Mouse (Mus musculus) adrenal gland, postnatal 4 days (tissue): ENCODE measurements around the gene Fbxl17. TPM values are rescaled to one million over a fixed set of nuclear protein-coding genes. Genes with fewer than 3 reads are reported as not detected.

Experiments used
- DNase-seq, 2 experiments: peaks; one replicate each; pipeline ENCODE4 v3.0.0; 2021 to 2022; ENCODE audit warnings: low spot score in 2 of 2, mixed read lengths in 2 of 2
- total RNA-seq, 2 experiments: library from RNA; stranded (reverse); gene quantifications; 2 replicates each; pipeline ENCODE4 v1.2.3; 2021

Fbxl17 gene
- total RNA-seq, 2 experiments from 2014 or later: 40.3 to 44.5 TPM

DNA sequence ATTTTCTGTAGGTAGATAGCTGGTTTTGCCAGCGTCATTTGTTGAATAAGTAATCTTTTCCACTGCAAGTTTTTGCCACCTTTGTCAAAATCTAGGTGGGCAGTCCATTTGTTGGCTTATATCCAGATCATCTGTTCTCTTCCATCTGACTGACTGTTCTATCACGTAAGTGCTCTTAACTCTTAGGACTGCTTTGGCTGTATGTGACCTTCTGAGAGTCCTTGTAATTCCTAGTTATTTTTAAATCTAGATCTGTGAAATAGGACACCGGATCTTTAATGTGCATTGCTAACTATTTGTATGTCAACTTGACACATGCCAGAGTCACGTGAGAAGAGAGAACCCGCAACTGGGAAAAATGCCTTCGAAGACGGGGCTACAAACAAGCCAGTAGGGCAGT, 37.3 kb downstream of the Fbxl17 start:
- DNase-seq: no peak

DNA sequence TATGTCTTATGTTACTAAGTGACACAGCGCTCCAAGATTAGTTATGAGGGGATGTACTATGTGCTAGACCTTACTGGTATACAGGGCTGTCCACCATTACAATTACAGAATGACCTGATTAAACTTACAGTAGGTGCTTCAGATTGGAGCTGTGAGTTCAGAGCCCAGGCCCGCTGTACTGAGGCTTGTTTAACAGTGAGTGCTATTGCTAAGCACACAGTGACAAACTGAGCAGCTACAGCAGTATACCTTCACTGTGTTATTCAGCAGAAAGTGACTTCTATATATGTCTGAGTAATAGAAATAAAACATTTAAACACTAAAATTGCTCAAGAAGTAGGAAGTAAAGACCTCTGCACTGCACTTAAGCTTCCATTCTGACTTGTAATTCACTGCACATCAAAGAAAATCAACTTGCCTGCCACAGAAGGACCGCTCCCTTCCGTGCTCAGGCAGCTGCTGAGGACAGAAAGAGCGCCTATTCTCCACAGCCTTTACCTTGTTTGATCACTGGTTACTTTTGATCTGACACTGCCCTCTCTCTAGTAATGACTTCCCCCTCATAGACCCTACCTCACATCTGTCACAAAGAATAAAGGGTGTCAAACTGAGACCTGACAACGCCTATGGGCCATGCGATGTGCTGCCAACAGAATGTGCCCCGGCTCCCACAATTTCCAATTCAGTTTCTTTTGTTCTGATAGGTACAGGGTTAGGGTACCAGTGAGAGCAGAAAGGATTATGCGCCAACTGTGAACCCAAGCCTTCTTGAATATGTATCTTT, 39.9 kb downstream of the Fbxl17 start:
- no peak for DNase-seq

DNA sequence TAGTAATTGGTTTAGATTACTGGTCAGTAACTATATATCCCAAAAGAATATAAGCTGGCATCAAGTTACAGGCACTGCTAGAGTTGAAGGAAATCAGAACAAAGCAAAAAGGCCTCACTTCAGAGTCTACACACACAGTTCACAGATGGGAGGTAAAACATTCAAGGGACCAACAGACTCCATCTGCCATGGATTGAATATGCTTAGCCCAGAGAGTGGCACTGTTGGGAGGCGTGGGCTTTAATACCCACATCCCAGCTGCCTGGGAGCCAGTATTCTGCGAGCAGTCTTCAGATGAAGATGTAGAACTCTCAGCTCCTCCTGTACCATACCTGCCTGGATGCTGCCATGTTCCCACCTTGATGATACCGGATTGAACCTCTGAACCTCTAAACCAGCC, 41.8 kb downstream of the Fbxl17 start:
- DNase-seq: no peak

DNA sequence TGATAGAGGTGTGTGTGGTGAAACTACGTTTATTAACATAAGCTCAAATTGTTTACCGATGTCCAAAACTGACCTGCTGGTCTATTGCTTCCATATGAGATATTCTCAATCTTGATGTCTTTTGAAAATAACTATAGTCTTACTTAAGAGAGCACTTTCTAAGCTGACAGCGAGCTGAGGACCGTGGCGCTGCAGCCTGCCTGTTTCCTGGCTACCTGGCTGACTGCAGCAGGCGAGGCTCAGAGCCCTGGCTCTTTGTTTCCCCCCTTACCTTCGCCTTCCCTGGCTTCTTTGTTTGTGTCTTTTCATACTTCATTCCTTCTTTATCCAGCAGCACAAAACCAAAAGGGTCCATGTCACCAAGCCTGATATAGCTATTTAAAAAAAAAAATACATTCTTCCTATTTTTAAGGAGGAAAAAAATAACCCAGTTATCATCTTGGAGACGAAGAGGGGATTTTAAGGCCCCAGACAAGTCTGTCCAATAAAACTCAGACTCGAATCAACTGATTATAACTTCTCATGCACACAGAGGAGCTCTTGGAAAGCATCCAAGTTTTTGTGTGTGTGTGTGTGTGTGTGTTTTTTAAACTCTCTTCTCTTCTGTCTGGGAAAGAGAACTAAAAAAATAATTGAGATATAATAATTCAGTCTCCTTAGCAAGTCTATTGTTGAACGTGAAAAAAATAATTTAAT, 48.4 kb downstream of the Fbxl17 start:
- DNase-seq: no peak

DNA sequence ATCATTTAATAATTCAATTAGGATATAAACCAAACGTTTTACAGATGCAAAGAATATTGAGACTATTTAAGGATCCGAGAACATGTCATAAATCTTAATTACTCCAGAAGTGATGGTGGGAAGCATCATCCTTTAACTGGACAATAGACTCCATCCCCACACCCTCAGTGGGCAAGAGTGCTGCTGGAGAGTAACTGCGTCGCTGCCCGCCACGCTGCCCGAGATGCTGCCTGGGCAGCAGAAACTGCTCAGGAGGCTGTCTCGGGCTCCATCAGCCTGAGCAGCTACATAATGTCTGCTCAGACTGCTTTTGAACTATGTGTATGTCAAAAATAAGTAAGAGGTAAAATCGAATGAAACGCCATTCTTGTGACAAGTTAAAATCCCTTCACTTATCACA, 52.1 kb downstream of the Fbxl17 start:
- no peak for DNase-seq

DNA sequence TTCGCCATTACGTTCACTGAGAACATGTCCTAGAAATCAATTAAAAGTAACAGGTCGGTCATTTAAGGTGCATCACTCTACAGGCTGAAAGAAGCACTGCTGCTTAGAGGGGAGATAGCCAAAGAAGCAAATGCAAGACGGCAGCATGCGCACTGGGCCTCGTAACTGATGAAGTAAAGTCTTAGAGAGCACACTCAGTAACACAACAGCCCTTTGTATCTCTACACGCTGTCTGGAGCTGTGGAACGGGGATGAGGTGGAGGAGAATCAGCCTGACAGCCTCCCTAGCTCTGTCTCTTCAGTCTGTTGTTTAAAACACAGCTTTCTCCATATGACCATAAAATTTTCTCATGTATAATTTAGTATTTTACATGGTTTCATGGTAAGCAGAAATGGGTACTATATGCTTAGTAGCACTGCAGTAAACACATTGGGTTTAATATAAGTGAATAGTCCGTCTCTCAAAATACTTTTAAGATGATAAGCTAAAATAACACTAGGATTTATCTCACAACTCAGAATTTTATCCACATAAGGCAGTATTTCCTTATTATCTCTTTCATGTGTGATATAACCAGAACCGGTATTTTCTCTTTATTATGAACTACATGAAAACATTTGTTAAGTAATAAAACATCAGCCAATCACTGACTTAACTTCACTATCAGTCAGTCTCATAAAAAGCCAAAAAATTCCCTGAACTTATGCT, 52.7 kb downstream of the Fbxl17 start:
- DNase-seq: no peak

DNA sequence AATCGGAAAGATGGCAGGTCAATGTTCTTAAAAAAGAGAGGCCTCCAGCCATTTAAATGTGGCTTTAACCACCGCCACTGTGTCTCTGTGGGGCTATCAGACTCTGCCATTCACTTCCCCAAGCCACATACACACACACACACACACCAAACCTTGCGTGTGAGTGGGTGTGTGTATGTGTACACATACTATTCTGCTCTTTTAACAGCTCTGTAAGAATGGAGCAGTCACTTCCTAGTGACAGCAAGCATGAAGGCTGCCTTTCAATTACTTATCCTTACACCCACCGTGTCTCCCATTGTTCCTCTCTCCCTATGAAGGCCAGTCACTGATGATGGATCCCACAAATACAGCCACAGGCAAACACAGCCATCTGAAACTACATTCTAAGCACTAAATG, 54.6 kb downstream of the Fbxl17 start:
- no peak for DNase-seq

DNA sequence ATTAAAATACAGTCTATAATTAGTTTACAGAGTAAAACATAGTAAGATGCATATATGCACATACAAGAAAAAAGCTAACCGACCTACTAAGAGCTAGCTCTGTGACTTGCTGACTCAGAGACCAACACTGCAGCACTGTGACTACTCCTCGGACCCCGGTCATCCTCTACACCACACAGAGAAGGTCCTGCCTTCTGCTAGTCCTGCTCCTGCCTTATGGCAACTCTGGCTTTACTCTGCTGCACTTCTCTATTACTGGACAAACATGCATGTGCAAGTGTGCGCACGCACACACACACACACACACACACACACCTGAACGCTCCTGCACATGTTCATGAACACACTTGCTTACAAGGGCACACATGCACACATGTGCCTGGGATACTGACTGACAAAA, 62.4 kb downstream of the Fbxl17 start:
- no peak for DNase-seq

DNA sequence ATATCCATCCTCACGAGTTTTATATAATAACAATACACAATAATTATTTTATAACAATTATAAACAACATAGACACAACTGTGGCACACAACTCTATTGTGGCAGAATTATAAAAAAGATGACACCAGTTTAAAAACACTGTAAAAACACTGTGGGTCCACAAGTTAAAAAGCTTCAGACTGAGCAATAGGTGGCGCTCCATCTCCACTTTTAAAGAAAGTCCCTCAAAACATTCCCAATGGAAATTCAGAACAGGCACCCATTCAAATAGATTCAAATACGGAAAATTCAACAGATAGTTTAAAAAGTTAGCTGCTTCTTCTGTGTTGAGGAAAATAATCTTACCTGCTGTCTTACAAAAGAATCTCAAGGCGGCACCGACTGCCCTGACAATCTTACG, 65.7 kb downstream of the Fbxl17 start:
- DNase-seq: no peak

DNA sequence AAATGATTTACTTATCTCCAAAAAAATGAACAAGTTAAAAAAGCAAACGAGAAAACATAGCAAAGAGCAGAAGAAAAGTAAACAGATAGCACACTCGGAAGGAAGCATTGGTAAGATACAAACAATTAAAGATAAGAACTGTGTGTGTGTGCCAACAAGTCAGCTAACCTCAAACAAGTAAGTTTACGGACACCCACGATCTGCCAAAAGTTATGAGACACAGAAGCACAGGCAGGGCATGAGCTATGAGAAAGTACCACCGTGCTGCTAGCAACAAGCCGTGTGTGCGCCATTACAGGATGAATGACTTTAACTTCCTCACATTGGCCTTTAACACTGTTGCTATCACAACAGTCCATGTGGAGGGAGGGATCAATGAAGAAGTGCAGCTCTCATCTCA, 68.2 kb downstream of the Fbxl17 start:
- no peak for DNase-seq

DNA sequence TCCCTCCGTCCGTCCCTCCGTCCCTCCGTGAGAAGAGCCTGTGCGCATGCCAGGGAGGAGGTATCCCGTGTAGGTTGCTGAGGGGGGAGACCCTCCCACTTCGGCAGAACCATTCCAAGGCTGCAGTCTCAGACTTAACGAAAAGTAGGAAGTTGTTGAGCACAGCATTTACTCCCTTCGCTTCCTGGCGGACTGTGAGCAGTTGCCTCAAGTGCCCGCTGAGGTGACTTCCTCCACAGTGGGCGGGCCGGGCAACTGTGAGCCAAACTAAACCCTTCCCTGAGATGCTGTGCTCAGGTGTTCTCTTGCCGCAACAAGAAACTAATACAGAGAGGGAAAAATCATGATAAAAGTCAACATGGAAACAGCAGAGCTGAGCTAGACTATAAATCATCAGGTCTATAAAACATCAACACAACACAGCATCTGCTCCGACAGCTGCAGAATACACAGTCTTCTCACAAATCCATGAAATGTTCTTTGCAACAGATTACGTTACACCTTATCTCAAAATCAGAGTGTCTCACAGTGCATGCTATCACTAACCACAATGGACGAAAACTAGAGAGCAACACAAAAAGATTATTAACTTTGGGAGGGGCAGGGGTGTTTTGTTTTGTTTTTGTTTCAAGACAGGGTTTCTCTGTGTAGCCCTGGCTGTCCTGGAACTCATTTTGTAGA, 69.3 kb downstream of the Fbxl17 start:
- no peak for DNase-seq

DNA sequence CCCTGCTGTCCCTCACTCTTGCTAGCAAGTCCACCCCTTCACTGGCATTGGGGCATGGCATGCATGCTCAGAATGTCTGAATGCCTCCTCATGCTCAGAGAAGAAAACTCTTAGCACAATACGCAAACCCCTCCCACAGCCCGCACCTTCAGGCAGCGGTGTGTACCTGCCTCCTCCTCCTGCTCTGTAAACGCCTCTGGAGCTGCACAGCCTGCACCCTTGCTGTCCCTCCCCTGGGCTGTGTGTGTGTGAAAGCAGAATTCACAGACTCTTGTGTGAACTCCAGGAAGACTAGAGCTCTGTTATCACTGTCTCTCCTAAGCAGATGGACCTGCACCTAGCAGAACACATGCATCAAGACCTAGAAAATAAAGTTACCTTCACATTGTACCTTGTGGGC, 76.0 kb downstream of the Fbxl17 start:
- no peak for DNase-seq

DNA sequence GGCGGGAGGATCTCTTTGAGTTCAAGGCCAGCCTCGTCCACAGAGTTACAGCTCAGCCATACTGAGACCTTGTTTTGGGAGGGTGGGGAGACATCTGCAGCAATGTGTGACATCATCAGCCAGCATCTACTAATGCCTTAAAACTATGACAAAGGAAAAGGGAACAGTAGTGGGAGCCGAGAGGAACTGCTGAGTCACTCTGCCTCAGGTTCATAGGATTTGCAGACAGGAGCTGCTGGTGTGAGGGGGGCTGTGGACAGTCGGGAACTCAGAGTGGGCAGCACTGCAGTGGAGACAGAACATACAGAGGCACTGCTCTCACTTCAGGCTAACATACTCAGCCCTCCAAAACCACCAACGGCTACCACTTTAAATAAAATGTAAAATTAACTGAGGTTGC, 77.1 kb downstream of the Fbxl17 start:
- no peak for DNase-seq

DNA sequence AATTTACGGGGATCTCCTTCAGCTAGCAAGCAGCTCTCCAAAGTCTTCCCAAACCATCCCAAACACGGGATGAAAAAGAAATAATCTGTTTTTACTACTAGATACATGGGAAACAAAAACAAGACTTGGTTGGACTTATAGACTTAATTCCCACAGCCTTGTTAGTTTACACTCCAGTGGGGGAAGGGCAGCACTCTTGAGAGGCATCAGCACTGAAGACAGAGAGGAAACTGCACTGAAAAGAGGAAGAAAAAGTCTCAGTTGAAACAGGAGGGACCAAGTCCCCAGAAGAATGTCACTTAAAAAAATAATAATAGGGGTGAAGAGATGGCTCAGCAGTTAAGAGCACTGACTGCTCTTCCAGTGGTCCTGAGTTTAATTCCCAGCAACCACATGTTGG, 78.0 kb downstream of the Fbxl17 start:
- DNase-seq: no peak

DNA sequence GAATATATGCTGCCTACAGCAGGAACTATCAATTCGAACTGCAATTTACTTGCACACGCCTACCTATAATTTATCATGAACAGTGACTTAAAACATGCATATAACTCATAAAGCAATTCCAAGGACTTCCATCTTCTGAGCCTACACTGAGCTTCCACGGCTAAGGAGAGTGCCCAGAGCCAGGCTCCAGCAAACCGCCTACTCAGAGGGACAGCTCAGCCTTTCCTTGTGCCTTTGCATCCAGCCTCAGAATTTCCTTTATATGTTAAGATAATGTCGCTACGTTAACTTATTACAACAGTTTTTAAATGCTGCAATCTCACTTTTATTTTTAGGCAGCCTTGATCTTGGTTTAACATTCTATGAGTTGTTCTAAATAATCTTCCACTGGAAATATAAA, 80.3 kb downstream of the Fbxl17 start:
- no peak for DNase-seq

DNA sequence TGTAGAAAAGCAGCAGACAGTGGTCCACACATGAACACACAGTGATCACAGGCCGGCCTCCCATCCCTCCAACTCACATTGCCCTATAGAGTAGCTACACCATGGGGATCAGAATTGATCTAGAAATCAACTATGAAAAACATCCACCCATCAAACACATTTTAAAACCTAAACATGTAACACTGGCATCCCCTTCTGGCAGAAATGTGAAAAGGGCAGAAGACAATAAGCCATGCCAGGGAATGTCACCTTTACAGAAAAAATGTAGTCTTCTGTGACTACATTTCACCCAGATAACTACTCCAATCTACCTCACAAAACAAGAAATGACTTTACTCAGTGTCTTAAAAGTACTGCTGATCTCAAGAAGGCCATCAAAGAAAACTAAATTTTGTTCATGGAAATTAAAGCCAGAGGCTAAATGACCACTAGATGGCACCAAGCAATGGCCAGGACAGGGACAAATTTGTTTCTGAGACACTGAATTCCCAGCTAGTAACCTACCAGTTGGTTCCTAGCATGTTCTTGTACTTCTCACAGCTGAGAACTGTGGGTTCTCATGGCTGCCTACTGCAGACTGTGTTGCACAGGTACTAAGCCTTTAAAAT, 85.7 kb downstream of the Fbxl17 start:
- no peak for DNase-seq

DNA sequence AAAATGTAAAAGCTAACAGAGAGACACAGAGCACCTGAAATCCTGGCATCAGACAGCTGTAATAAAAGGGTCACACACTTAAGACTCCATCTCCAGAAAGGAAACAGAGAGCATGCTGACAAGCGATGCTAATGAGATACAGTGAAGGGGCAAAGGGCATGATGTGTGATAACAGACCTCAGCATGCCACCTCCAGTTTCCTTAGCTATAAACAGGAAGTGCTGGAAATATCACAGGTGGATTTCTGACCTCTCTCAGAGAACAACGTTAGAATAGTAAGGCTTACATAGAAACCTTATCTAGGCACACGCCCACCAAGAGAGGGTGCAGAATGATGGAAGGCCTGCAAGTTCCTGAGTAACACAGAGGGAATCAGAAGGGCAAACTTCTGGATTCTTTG, 88.3 kb downstream of the Fbxl17 start:
- no peak for DNase-seq

DNA sequence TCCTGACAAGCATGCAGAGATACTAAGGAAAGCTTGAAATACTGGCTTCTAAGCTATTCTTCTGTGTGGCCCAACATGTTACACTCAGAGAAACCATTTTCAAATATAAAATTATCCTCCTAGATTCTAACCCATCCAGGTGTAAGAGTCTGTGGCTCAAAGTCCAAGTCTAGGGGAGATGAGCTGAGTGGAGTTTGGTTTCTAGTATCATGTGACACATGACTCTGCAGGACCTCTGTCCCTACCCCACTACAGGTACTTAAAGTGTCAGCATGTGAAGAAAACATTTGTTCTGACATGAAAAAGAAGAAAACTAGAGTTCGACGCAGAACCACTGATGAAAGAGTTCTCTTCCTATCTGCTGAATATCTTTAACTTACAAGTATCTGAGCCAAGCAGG, 89.7 kb downstream of the Fbxl17 start:
- no peak for DNase-seq

DNA sequence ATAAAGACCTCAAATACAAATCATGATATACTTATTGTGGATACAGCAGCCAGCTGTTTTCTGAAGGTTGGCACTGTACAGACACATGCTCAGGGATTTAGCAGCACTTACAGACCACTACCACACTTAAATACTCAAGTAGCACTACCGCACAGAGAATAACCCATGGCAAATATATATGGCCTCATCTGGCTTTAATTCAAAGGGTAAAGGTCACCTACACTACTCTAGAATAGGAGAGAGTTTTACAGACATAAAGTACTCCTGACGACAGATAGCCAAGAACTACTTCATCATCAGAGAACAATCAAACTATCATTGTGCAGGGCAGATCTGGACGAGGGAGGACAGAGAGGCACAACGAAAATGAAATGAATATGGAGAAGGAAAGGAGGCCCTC, 93.9 kb downstream of the Fbxl17 start:
- no peak for DNase-seq

DNA sequence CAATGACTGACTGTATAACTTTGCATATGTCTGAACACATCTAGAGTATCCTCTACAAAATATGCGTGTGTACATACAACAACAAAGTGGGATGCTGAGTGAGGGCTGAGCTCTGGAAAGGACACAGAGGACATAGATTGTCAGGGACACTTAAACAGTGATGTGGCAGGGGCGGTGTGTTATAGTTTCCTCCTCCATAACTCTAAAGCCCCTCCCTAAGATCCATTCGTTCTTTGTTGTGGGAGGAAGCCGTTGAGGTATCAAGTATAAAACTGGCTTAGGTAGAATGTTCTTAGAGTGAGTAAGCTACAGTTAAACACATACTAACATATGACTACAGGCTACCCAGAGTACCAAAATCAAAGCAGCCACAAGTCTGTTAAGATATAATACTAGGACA, 94.3 kb downstream of the Fbxl17 start:
- no peak for DNase-seq

DNA sequence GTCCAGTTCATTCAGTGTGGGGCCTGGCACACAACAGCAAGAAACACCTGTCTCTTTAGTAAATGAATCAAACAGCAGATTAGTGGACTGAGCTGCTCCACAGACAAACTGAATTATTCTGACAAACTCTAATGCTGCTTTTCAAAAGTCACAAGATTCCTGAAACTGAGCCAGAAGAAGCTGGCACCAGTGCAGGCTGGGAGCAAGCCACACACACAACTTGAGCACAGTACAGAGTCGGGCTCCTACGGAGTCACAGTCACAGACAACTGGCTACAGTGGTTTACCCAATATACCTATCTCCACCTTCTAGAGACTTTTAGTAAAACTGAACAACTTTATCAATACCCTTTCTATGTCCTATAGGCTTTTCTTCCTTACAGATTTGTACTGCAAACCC, 94.8 kb downstream of the Fbxl17 start:
- DNase-seq: no peak
